Mouse (Mus musculus): Measurements from ENCODE around the gene Sorcs2.
A peak's percentile ranks its signal among the peaks of the same experiment; 100 is the strongest.

Gene Sorcs2

GRCm38 (mm10) chr5:36178215-36178614, 219.7 kb downstream of the Sorcs2 start:
- DNase-seq (ENCODE audit: low spot score): peak; percentile 21

GRCm38 (mm10) chr5:36176873-36177272, 221.1 kb downstream of the Sorcs2 start:
- DNase-seq (ENCODE audit: low spot score): no peak

GRCm38 (mm10) chr5:36176409-36176808, 221.5 kb downstream of the Sorcs2 start:
- DNase-seq (ENCODE audit: low spot score): no peak

- no peak for DNase-seq (ENCODE audit: low spot score)
Observed at GRCm38 (mm10) chr5:36174569-36175115, 223.3 kb downstream of the Sorcs2 start.

DNA sequence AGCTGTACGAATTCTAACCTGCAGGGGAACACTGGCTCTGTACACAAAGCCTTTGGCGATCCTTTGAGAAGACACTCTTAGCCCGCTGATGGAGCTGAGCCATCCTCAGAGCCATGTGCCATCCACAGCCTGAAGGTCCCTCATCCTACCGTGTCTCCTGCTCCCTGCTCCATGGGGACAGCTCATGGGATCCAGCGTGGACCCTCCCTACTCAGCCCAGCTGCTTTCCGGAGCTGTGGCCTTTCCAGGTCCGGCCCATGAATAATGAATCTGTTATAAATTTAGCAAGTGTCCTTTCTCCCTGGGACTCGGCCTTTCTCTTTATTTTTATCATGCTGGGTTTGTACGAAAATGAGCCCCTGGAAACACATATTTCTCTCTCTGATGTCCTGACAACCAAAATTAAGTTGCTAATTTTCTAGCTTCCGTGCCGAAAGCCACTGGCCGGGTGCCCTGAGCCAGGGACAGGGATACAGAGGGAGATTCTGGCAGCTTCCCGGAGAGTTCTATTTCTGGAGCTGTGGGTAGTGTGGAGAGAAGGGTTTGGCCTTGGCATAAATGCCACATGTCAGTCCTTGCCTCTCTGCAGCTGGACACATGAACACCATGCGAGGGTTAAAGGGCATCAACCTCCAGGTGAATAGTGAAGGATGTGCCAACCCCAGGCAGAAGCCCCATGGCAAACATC, 228.8 kb downstream of the Sorcs2 start:
- DNase-seq (ENCODE audit: low spot score): no peak

- DNase-seq (ENCODE audit: low spot score): no peak
Observed at GRCm38 (mm10) chr5:36166346-36167013, 231.5 kb downstream of the Sorcs2 start.

DNA sequence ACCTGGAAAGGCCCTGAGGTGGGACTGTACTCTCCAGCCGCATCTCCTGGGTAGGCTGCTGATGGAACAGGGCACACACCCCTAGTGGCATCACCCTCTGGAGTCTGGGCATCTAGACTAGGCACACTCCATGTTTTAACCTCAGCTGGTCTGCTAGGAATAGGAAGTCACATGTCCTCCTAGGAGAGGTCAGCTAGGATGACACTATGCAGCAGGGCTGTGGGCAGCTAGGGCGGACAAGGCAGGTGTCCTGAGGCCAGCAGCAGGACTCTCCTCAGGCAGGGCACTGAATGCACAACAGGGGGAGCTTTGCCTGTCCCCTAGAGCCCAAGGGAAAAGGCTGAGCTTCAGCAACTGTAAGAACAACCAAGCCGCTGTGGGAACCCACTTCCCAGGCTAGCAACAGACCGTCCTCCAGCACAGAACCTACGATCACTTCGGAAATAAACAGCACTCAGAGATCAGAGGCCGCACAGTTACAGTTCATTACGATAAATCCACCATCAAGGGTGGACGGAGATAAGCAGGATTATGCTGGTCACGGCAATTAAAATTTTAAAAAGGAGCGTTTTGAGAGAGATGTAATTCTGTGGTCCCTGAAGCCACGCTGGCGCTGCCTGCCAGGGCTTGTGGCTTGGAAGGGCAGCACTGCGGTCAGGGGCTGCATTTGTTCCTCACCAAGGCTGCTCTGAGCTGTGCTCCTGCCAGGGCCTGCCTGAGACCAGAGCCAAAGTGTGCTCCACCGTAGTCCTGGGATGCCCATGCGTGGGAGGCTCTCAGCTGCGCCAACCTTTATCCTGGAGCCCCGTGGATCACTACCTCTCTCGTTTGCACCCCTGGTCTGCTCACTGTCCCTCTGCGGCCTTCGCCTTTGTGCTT, 232.3 kb downstream of the Sorcs2 start:
- DNase-seq (ENCODE audit: low spot score): no peak

DNA sequence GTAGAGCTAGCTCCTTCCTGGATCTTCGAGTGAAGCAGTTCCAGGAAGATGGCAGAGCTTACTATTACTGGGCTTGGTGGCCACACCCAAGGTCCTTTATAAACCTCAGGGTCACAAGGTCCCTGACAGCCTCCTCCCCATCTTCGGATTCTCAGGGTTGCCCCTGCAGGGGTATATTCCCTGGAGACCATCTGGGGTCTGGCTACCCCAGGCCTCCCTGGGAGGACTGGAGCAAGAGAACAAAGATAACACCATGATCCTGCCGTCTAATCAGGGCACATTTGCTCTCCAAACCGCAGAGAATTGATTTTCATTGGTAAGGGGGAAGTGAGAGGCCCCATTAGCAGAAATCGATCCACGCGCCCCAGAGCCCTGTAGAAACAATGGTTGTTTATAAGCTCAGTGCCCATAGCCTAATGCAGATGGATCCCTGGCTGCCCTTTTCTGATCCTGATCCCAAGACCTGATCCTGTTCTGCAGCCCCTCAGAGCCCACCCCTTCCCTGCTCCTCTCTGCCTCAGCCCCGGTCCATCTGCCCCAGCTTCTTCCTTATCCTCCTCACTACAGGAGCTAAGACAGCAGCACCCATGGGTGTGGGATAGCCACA, 243.0 kb downstream of the Sorcs2 start:
- no peak for DNase-seq (ENCODE audit: low spot score)

DNA sequence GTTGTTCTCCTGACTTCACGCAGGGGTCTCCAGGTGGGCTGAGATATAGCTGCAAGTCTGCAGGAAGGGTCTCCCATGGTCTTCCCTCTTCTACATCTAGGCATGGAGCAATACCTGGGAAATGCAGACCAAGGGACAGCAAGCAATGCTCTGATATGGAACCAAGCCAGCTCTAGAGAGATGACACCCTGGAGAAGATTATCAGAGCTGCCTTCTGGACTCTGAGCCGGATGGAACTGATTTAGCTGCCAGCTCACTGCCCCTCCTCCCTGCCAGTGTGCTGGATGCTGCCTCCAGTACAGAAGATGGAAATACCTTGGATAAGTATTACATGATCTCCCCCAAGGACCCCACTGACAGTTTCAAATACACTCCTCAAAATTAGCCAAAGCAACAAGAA, 244.7 kb downstream of the Sorcs2 start:
- no peak for DNase-seq (ENCODE audit: low spot score)

DNA sequence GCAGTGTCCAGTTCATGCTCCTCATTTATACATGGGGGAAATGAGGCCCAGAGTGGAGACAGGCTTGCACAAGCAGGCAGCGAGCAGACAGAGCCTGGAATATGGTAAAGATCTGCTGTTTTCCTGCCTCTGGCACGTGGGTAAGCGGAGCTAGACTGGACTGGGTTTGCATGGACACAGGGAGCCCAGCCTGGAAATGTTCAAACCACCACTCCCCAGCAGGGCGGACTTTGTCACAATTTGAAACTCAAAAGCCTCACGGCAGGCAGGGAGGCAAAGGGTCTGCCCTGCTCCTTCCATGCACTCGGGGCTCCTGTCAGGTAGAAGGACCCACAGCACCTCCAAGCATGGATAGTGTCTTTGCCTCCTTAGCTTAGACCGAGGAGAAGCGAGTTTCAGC, 246.9 kb downstream of the Sorcs2 start:
- no peak for DNase-seq (ENCODE audit: low spot score)

DNA sequence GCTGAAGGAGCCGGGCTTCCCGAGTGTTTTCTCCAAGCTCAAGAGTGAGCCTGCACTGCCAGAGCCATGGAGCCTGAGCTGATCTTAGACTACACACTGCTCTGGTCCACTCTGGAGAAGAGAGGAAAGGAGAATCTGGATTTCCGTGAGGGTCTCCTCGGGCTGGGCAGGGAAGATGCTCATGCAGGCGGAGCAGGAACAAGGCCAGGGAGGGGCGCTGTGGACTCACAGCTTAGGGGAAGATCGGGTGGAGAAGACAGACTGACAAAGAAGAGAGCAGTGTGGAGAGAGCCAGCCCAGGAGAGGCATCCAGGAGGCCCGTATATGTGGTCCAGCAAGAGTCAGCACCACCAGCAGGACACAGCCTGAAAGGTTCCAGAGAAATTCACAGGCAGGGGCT, 248.8 kb downstream of the Sorcs2 start:
- DNase-seq (ENCODE audit: low spot score): no peak

DNA sequence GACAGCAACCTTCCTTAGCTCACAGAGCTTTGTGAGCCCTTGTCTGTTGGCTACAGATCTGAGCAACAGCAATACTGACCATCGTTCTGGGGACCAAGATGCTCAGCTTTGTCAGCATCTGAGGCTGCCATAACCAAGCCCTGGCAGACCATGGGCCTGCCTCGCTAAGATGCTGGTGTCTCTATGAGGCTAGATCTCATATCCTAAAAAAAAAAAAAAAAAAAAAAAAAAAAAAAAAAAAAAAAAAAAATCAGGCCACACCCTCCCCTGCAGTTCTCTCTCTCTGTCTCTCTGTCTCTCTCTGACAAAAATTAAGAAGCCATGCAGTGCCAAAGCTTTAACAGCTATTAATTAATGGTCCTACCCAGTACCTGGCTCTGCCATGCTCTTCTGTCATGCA, 251.3 kb downstream of the Sorcs2 start:
- no peak for DNase-seq (ENCODE audit: low spot score)

GRCm38 (mm10) chr5:36144560-36144959, 253.4 kb downstream of the Sorcs2 start:
- DNase-seq (ENCODE audit: low spot score): no peak

- DNase-seq (ENCODE audit: low spot score): no peak
Observed at GRCm38 (mm10) chr5:36141676-36142255, 256.2 kb downstream of the Sorcs2 start.

GRCm38 (mm10) chr5:36141112-36141511, 256.8 kb downstream of the Sorcs2 start:
- DNase-seq (ENCODE audit: low spot score): peak; percentile 38

- no peak for DNase-seq (ENCODE audit: low spot score)
Observed at GRCm38 (mm10) chr5:36139766-36140165, 258.2 kb downstream of the Sorcs2 start.

DNA sequence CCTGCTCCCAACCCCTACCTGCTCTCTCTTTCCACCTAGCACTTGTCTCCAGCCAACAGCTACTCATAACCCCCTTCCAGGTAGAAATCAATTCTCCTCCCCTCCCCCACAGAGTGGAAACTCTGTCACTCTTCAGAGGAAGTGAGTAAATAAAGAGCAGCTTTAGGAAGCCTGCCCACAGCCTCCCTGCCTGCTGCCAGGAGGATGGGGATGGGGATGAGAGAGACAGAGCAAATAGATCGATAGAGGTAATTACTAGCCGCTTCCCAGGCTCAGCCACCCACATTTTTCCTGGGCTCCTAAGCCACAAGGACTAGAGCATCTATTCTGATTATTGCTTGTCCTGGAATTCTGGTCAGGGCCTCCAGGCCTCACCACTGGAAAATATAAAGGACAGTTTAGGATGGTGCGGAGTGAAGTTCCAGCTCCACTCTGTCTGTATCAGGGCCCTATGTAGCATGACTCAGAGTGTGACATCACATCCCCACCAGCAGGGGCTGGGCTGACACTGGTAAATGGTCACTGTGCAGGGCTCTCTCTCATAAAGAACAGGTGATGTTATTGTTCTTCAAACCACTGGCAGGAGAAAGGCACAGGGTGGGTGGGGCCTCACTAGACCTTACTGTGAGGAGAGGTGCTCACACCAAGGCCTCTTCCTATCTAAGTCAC, 261.9 kb downstream of the Sorcs2 start:
- no peak for DNase-seq (ENCODE audit: low spot score)

DNA sequence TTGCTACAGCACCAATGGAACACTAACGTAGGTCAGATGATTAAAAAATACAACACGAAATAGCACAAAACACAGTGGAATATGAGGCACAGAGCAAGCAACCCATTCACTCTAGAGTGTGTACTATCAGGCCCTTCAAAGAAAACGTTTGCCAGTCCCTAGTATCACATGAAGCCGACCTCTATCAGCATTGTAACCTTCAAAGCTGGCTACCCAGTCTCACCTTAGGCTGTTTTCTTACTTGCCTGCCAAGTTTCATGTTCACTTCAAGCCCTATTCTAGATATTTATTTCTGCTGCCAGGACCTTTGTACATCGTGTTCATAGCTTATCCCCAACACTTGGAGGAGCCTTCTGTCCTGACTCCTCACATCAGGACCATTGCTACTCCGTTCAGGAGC, 263.6 kb downstream of the Sorcs2 start:
- DNase-seq (ENCODE audit: low spot score): no peak

- DNase-seq (ENCODE audit: low spot score): no peak
Observed at GRCm38 (mm10) chr5:36133893-36134292, 264.0 kb downstream of the Sorcs2 start.

DNA sequence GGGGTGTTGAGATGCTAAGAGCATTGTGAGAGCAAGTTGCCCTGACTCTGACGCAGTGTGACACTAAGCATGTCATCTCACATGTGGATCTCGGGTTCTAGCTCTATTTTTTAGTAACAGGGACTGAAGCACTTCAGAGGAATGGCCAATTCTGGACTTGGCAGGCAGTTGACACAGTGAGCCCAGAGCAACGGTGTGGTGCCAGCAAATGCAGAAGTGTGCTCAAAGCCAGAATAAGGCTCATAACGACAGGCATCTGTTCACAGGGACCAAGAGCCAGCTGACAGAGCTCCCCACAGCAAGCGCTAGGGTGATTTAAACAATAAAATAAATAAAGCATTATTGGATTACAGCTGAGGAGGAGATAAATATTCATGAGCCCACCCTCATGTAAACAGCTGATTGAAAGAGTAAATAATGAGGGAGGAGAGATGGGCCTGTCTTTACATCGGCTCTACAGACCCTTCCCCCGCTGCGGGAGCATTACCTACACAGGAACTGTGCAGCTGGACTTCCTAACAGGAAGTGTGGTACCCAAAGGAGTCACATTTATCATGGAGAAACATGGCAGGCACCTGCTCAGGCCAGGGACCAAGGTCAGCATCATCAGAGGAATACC, 267.4 kb downstream of the Sorcs2 start:
- DNase-seq (ENCODE audit: low spot score): no peak

DNA sequence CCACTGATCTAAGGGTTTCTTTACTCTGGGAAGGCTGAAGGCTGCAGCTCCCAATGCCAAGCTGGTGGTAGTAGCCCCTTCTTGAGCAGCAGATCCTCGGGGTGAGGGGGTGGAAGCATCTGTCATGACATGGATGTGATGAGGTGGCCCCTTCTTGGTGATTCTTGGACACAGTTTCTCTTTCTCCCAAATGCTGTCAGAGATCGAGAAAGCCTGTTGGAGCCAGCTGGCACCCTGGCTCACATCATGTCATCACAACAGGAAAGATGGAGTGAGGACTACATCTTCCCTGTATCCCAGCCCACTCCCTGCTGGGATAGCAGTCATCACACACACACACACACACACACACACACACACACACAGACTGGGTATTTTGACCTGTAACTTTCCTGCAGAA, 268.3 kb downstream of the Sorcs2 start:
- no peak for DNase-seq (ENCODE audit: low spot score)
